Mouse (Mus musculus) bone marrow macrophage, adult 2 months (primary cell): ENCODE data around the gene Klhl13. TPM values are rescaled to one million over a fixed set of nuclear protein-coding genes. Genes with fewer than 3 reads are reported as not detected.

ENCODE experiments used
- H3K27ac ChIP-seq: 2 replicates; pipeline ENCODE4 v1.5.1; 2012; ENCODE audit warnings: low read depth, low read length; ENCODE audit not compliant: insufficient read depth
- H3K4me1 ChIP-seq: 2 replicates; pipeline ENCODE4 v1.6.1; 2012; ENCODE audit warnings: low read length; ENCODE audit not compliant: control insufficient read depth, insufficient read depth
- H3K4me3 ChIP-seq: 2 replicates; pipeline ENCODE4 v1.5.1; 2012; ENCODE audit warnings: mild to moderate bottlenecking, low read length, moderate library complexity; ENCODE audit not compliant: insufficient read depth
- CTCF ChIP-seq: IDR thresholded peaks from 2 replicates; pipeline ENCODE4 v1.5.1; 2012; ENCODE audit warnings: low read depth, mild to moderate bottlenecking, low read length, moderate library complexity
- POLR2A ChIP-seq: IDR thresholded peaks from 2 replicates; pipeline ENCODE4 v1.6.1; 2012; ENCODE audit warnings: mild to moderate bottlenecking, low read depth, low read length, borderline replicate concordance
- polyA plus RNA-seq: library from polyadenylated mRNA; stranded (reverse); fragments of >200 nt; gene quantifications from 2 replicates; pipeline ENCODE4 v1.2.4, GENCODE M21; 2012; ENCODE audit not compliant: missing spikeins, insufficient read depth, insufficient read length

The Klhl13 gene
- polyA plus RNA-seq, result not detected in 2 replicates

GRCm38 (mm10) chrX:23364514-23365381 lies at the start of gene Klhl13:
Klhl13 (minus strand) TSS chrX:23365082.
- no peak for TF ChIP-seq POLR2A
- no peak for TF ChIP-seq CTCF
- Histone ChIP-seq H3K4me1 (no peaks in the 10 kb centered on the region), H3K27ac (no peak within 1 kb of the TSS), H3K4me3 (no peak within 1 kb of the TSS)

- H3K4me3 ChIP-seq, result no peak overlapping the region
- TF ChIP-seq POLR2A, result no peak
- no peak for TF ChIP-seq CTCF
- H3K27ac ChIP-seq, result no peak overlapping the region
- no peaks in the 10 kb centered on the region for H3K4me1 ChIP-seq
Measured at GRCm38 (mm10) chrX:23409296-23410149, 44.6 kb upstream of the Klhl13 start.

GRCm38 (mm10) chrX:23388716-23389115 lies 23.8 kb upstream of the Klhl13 start:
- H3K27ac ChIP-seq, result no peak overlapping the region
- no peak overlapping the region for H3K4me3 ChIP-seq
- H3K4me1 ChIP-seq, result no peaks in the 10 kb centered on the region
- no peak for TF ChIP-seq POLR2A
- TF ChIP-seq CTCF, result no peak

- Histone ChIP-seq H3K4me3 (no peak overlapping the region), H3K27ac (no peak overlapping the region), H3K4me1 (no peaks in the 10 kb centered on the region)
- TF ChIP-seq CTCF, result no peak
Measured at GRCm38 (mm10) chrX:23363441-23363840, 1.4 kb downstream of the Klhl13 start.

- no peak for TF ChIP-seq POLR2A
- H3K4me3 ChIP-seq, result no peak overlapping the region
- H3K4me1 ChIP-seq, result no peaks in the 10 kb centered on the region
- no peak overlapping the region for H3K27ac ChIP-seq
Measured at GRCm38 (mm10) chrX:23360446-23360845, 4.4 kb downstream of the Klhl13 start.

GRCm38 (mm10) chrX:23350083-23350482 lies 14.8 kb downstream of the Klhl13 start:
- Histone ChIP-seq H3K4me1 (no peaks in the 10 kb centered on the region), H3K27ac (no peak overlapping the region), H3K4me3 (no peak overlapping the region)
- TF ChIP-seq POLR2A (no peak), CTCF (no peak)

- no peak overlapping the region for H3K4me3 ChIP-seq
- TF ChIP-seq CTCF, result no peak
- TF ChIP-seq POLR2A, result no peak
- H3K4me1 ChIP-seq, result no peaks in the 10 kb centered on the region
- no peak overlapping the region for H3K27ac ChIP-seq
Measured at GRCm38 (mm10) chrX:23328116-23328515, 36.8 kb downstream of the Klhl13 start.

- no peaks in the 10 kb centered on the region for H3K4me1 ChIP-seq
- no peak overlapping the region for H3K4me3 ChIP-seq
- H3K27ac ChIP-seq, result no peak overlapping the region
- TF ChIP-seq POLR2A, result no peak
- TF ChIP-seq CTCF, result no peak
Measured at GRCm38 (mm10) chrX:23318857-23319256, 46.0 kb downstream of the Klhl13 start.

GRCm38 (mm10) chrX:23295952-23296598 lies 68.8 kb downstream of the Klhl13 start:
- no peak for TF ChIP-seq POLR2A
- TF ChIP-seq CTCF, result no peak
- Histone ChIP-seq H3K4me1 (no peaks in the 10 kb centered on the region), H3K4me3 (no peak overlapping the region), H3K27ac (no peak overlapping the region)
